Mouse (Mus musculus): Measurements from ENCODE around the gene Ccr2.
"Not testable (repeated sequence)": the region's sequence is repeated elsewhere in the genome, so short reads cannot be mapped to it uniquely, and the experiment has no call there.

Ccr2 gene

DNA sequence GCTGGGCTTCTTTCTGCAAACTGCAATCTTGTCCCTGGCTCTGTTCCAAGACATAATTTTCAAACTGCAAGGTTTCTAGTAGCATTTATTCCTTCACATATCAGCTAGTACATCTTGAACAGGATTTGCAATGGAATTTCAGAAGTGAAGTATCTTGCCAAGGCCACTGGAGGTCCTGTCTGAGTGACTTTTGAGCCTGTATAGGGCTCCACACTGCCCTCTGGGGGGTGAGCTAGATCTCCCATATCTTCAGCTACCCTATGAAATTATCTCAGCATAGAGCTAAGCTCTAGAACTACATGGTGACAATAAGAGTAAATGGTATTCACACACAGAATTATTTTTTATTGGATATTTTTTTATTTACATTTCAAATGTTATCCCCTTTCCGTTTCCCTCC, 16.7 kb downstream of the Ccr2 start:
- DNase-seq (ENCODE audit: low spot score): peak; percentile 26

GRCm38 (mm10) chr9:124121387-124122184, 19.8 kb downstream of the Ccr2 start, which contains the start of gene Ccr5:
Gene Ccr5, plus strand, starts transcription at chr9:124121543.
- DNase-seq (ENCODE audit: low spot score): no peak

GRCm38 (mm10) chr9:124125576-124125975, 23.8 kb downstream of the Ccr2 start:
- DNase-seq (ENCODE audit: low spot score): peak; percentile 10

DNA sequence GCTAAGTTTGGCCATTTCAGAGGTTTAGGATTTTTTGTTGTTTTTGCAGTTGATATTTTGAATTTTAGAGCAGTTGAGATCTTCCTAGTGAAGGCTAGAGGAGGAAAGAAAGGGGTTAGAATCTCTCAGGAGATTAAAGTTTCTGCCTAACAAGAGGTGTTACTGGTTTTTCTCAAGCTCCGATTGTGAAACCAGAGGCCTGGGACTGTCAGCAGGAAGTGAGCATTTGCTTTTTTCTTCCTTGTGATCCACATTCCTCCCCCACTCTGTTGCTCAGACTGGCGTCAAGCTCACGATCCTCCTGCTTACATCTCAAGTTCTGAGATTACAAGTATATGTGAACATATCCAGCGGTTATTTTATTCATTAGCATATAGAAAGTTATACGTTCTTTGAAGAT, 24.6 kb downstream of the Ccr2 start:
- DNase-seq (ENCODE audit: low spot score): peak; percentile 21

DNA sequence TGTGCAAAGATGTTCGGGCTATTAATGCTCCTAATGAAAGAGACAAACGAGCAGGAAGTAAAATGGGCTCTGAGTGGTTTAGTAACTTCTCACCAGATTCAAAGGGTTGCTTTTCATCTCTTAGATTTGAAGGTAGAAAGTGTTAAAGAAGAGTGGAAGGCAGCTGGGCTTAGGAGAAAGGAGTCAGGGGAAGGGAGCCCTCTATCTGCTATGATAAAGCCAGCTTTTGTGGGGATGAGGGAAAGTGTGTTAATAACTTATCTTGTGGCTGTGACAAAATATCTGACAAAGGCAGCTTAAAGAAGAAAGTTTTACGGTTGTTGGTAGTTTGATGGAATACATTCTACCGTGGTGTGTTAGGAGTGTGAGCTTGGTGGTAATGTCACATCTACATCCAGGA, 25.7 kb downstream of the Ccr2 start:
- no peak for DNase-seq (ENCODE audit: low spot score)

GRCm38 (mm10) chr9:124128379-124128778, 26.6 kb downstream of the Ccr2 start:
- peak; percentile 66 for DNase-seq (ENCODE audit: low spot score)

GRCm38 (mm10) chr9:124132899-124133298, 31.1 kb downstream of the Ccr2 start:
- not testable (repeated sequence) for DNase-seq (ENCODE audit: low spot score)

- DNase-seq (ENCODE audit: low spot score): not testable (repeated sequence)
Measured at GRCm38 (mm10) chr9:124134919-124135318, 33.2 kb downstream of the Ccr2 start.

- no peak for DNase-seq (ENCODE audit: low spot score)
Measured at GRCm38 (mm10) chr9:124137619-124138018, 35.9 kb downstream of the Ccr2 start.

DNA sequence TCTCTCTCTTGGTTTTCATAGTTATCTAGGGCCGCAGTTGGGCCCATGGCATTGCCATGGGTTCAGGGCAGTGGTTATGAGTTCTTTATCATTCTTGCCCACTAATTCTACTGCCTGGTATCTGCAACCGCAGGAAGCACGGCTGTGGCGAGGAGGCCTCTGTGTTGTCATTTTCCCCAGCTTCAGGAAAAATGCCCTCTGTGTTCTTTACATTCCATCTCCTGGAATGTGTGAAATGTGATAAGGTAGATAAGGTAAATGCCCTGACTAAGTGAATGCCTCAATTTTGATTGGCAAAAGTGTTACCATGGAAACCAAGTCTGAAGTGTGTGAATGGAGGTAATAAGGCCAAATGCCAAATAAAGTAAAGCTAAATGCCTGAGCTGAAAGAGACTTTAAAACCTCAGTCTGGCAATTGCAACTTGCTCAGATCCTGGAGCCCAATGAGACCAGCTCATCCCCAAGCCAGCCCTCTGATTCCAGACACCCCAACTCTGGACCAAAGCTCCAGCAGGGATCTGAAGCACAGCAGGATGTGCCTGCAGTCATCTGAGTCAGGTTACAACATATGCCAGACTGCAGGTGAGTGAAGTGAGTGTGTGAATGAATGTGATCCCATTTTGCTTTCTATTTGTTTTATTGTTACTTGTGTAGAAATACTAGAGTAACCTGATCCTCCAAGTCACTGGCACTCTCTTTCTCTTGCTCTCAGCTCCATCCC, 36.5 kb downstream of the Ccr2 start:
- DNase-seq (ENCODE audit: low spot score): no peak

DNA sequence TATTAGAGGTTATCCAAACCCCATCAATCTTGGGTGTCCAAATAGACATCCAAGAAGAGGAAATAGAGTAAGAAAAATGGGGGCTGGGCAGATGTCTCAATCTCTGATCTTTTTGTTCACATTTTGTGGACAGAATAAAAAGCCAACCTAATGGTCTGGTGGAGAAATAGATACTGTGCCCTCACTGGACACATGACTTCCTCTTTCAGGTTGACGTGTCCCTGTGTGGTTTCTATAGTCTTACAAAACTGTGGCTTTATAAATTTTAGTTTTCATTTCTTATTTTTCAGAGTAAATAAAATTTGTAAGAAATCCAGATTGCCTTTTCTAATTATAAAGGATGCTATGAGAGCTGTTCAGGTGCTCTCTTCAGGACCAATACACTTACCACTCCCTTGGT, 41.9 kb downstream of the Ccr2 start:
- no peak for DNase-seq (ENCODE audit: low spot score)

DNA sequence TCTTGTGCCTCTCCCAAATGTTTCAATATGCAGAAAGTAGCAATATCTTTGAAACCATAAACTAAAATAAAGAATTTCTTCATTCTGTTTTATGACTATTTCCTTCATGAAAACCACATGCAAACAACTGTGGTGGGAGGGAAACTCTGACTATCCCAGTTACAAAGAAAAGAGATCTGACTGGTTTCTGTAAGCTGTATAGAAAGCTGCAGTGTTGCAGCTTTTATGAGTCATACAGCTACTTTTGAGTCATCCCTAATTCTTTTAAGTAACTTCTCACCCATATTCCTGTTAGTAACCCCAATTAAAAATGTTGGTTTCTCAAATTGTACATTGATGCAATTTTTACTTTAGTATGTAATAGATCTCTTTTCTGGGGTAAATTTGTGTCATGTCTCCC, 44.6 kb downstream of the Ccr2 start:
- no peak for DNase-seq (ENCODE audit: low spot score)

Measured in layer of hippocampus, adult 11-12 months (tissue).